Mouse (Mus musculus) lung, adult 2 months (tissue): ENCODE results near the gene Taf4.

ENCODE experiments used
- CTCF ChIP-seq: fragments of 200-500 bp; IDR thresholded peaks from 2 replicates; pipeline ENCODE4 v1.5.1; 2011; ENCODE audit warnings: mild to moderate bottlenecking, low read length, control low read depth; ENCODE audit not compliant: insufficient read depth
- POLR2A ChIP-seq: fragments of 200-500 bp; IDR thresholded peaks from 2 replicates; pipeline ENCODE4 v1.6.1; 2011; ENCODE audit warnings: low read depth, mild to moderate bottlenecking, control low read depth, low read length, borderline replicate concordance; ENCODE audit errors: extremely low read depth

- no peak for TF ChIP-seq POLR2A
- no peak for TF ChIP-seq CTCF
These were observed 111.3 kb downstream of the Taf4 start for GRCm38 (mm10) chr2:179865097-179865496.
